Mouse (Mus musculus): ENCODE measurements around the gene Rcn3. TPM values are rescaled to one million over a fixed set of nuclear protein-coding genes. Genes with fewer than 3 reads are reported as not detected.

Rcn3 gene
- total RNA-seq, 1 experiment, result 137 TPM

DNA sequence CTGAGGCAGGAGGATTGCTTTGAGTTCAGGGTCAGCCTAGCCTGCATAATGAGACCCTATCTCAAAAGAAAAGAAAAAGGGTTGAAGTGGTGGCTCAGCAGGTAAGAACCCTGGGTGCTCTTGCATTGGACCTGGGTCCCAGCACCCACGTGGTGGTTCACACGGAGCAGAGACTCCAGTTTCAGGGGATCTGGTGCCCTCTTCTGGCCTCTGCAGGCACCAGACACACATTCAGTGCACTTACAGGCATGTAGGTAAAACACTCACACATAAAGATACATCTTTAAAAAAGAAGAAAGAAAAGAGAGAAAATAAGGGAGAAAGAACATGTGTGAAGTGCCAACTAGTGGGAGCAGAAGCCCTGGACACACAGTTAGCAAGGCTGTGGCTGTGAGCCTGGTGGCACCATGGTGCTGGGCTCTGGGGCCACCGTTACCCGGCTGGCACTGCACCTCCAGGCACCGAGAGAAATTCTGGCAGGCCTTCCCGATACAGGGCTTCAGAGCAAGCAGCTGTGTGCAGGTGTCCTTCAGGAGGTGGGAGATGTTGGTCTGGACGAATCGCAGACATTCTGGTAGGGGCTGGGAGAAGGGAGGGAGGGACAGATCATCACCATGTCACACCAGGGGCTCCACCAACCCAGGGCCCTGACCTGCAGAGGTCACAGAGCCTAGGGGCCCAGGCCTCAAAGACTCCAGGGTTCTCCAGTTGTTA lies 41.6 kb upstream of the Rcn3 start:
- H3K36me3 ChIP-seq (ENCODE audit: control insufficient read depth, insufficient read depth, low read length, poor library complexity, severe bottlenecking), result no peaks in the 10 kb centered on the region
- no peaks in the 10 kb centered on the region for H3K9me3 ChIP-seq (ENCODE audit: control insufficient read depth, insufficient read depth, low read depth, low read length)
- H3K9ac ChIP-seq (ENCODE audit: insufficient read depth, low read depth, low read length, poor library complexity, severe bottlenecking), result no peak overlapping the region
- in situ Hi-C loops (cut with MboI; ENCODE audit: low sequenced_read_pairs in 2 of 2, unreplicated experiment in 2 of 2), result loop anchor here in 1 of 2 experiments (5.0 kb wide), 1 partner anchor 56 kb away; no protein-coding TSS in a partner anchor
- no peak overlapping the region for H3K4me3 ChIP-seq (ENCODE audit: insufficient read depth in 1 of 2, low read depth in 1 of 2, low read length in 2 of 2, poor library complexity in 1 of 2, severe bottlenecking in 1 of 2)
- no peak for TF ChIP-seq ZNF384 (IDR thresholded peaks at IDR 0.05; ENCODE audit: low read depth, low read length)
- no peak for TF ChIP-seq MAFK (IDR thresholded peaks at IDR 0.05; ENCODE audit: insufficient read depth, low read depth, low read length)
- no peak for TF ChIP-seq ZC3H11A (IDR thresholded peaks at IDR 0.05; ENCODE audit: borderline replicate concordance, low read depth, low read length)
- no peak for TF ChIP-seq CHD2 (IDR thresholded peaks at IDR 0.05; ENCODE audit: low read depth, low read length)
- TF ChIP-seq HCFC1 (IDR thresholded peaks at IDR 0.05; ENCODE audit: borderline replicate concordance, insufficient read depth, low read length), result no peak
- H3K4me1 ChIP-seq (ENCODE audit: control insufficient read depth in 2 of 2, insufficient read depth in 2 of 2, low read length in 2 of 2, poor library complexity in 1 of 2), result peaks cover 0 to 18% of the 10 kb centered on the region in 2 experiments; a peak in 1 of 4 replicates
- DNase-seq (ENCODE audit: low read depth, low spot score), result no peak
- H3K27ac ChIP-seq (ENCODE audit: insufficient read depth, low read depth, low read length, poor library complexity, severe bottlenecking), result no peak overlapping the region

DNA sequence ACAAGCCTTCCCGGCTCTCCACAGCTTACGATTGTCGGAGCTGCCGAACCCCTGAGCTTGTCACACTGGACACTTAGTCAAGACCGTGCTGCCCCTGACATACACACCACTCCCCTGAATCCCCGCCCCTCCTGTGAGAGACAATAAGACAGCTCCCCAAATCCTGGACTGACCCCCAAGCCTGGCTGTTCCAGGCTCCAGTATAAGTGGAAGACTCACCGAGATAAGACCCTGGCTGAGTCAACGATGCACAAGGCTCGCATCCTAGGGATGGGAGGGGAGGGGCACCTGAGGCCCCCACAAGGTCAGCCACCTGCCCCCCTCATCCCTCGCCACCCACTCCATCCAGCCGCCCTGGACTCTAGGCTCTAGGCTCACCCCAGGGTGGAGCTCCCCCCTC lies 39.8 kb upstream of the Rcn3 start:
- peaks cover 0 to 18% of the 10 kb centered on the region in 2 experiments; a peak in 1 of 4 replicates for H3K4me1 ChIP-seq (ENCODE audit: control insufficient read depth in 2 of 2, insufficient read depth in 2 of 2, low read length in 2 of 2, poor library complexity in 1 of 2)
- in situ Hi-C loops (cut with MboI; ENCODE audit: low sequenced_read_pairs in 2 of 2, unreplicated experiment in 2 of 2), result loop anchor here in 1 of 2 experiments (5.0 kb wide), 1 partner anchor 55 kb away; no protein-coding TSS in a partner anchor
- DNase-seq (ENCODE audit: low read depth, low spot score), result no peak
- no peaks in the 10 kb centered on the region for H3K9me3 ChIP-seq (ENCODE audit: control insufficient read depth, insufficient read depth, low read depth, low read length)
- H3K36me3 ChIP-seq (ENCODE audit: control insufficient read depth, insufficient read depth, low read length, poor library complexity, severe bottlenecking), result peaks cover 15% of the 10 kb centered on the region
- H3K27ac ChIP-seq (ENCODE audit: insufficient read depth, low read depth, low read length, poor library complexity, severe bottlenecking), result no peak overlapping the region
- peak overlapping the region; percentile 64; the same call in 1 of the 2 replicates for H3K9ac ChIP-seq (ENCODE audit: insufficient read depth, low read depth, low read length, poor library complexity, severe bottlenecking)
- H3K4me3 ChIP-seq (ENCODE audit: insufficient read depth in 1 of 2, low read depth in 1 of 2, low read length in 2 of 2, poor library complexity in 1 of 2, severe bottlenecking in 1 of 2), result peak overlapping the region in 1 of 2 experiments; percentile 44; a peak in 2 of 4 replicates
- no peak for TF ChIP-seq ZC3H11A (IDR thresholded peaks at IDR 0.05; ENCODE audit: borderline replicate concordance, low read depth, low read length)
- TF ChIP-seq CHD2 (IDR thresholded peaks at IDR 0.05; ENCODE audit: low read depth, low read length), result no peak
- no peak for TF ChIP-seq MAFK (IDR thresholded peaks at IDR 0.05; ENCODE audit: insufficient read depth, low read depth, low read length)
- TF ChIP-seq ZNF384 (IDR thresholded peaks at IDR 0.05; ENCODE audit: low read depth, low read length), result no peak
- TF ChIP-seq HCFC1 (IDR thresholded peaks at IDR 0.05; ENCODE audit: borderline replicate concordance, insufficient read depth, low read length), result no peak

- in situ Hi-C loops (cut with MboI; ENCODE audit: low sequenced_read_pairs in 2 of 2, unreplicated experiment in 2 of 2), result loop anchor here in 1 of 2 experiments (5.0 kb wide), 1 partner anchor 53 kb away; no protein-coding TSS in a partner anchor
- H3K9me3 ChIP-seq (ENCODE audit: control insufficient read depth, insufficient read depth, low read depth, low read length), result no peaks in the 10 kb centered on the region
- H3K4me3 ChIP-seq (ENCODE audit: insufficient read depth in 1 of 2, low read depth in 1 of 2, low read length in 2 of 2, poor library complexity in 1 of 2, severe bottlenecking in 1 of 2), result peak overlapping the region; percentile 70 to 80
- TF ChIP-seq CHD2 (IDR thresholded peaks at IDR 0.05; ENCODE audit: low read depth, low read length) (no peak), ZNF384 (IDR thresholded peaks at IDR 0.05; ENCODE audit: low read depth, low read length) (no peak), HCFC1 (IDR thresholded peaks at IDR 0.05; ENCODE audit: borderline replicate concordance, insufficient read depth, low read length) (no peak), MAFK (IDR thresholded peaks at IDR 0.05; ENCODE audit: insufficient read depth, low read depth, low read length) (no peak), ZC3H11A (IDR thresholded peaks at IDR 0.05; ENCODE audit: borderline replicate concordance, low read depth, low read length) (no peak)
- H3K9ac ChIP-seq (ENCODE audit: insufficient read depth, low read depth, low read length, poor library complexity, severe bottlenecking), result peak overlapping the region; percentile 90; the same call in 1 of the 2 replicates
- no peak for DNase-seq (ENCODE audit: low read depth, low spot score)
- peak overlapping the region; percentile 72; the same call in 1 of the 2 replicates for H3K27ac ChIP-seq (ENCODE audit: insufficient read depth, low read depth, low read length, poor library complexity, severe bottlenecking)
- H3K4me1 ChIP-seq (ENCODE audit: control insufficient read depth in 2 of 2, insufficient read depth in 2 of 2, low read length in 2 of 2, poor library complexity in 1 of 2), result peaks cover 0 to 14% of the 10 kb centered on the region in 2 experiments; a peak in 1 of 4 replicates
- H3K36me3 ChIP-seq (ENCODE audit: control insufficient read depth, insufficient read depth, low read length, poor library complexity, severe bottlenecking), result peaks cover 32% of the 10 kb centered on the region
These were observed 37.9 kb upstream of the Rcn3 start for GRCm38 (mm10) chr7:45129776-45130512.

DNA sequence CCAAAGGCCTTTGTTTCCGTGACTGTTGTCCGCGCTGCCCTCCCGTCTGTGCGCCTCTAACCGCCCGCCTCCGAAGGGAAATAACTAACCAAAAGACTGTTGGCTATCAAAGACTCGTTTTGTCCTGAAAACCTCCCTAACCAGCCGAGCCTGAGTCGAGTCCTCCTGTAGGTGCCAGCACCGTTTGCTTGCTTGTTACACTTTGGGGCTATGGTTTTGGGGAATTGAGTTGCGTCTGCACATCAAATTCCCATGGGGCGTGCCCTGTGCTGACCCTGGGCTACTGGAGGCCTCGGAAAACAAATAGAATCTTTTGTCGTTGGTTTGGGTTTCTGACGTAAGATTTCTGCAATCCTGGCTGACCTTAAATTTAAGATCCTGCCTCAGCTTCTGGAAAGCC lies 37.3 kb upstream of the Rcn3 start:
- in situ Hi-C loops (cut with MboI; ENCODE audit: low sequenced_read_pairs in 2 of 2, unreplicated experiment in 2 of 2), result no loop called here
- peak overlapping the region; percentile 90 for H3K9ac ChIP-seq (ENCODE audit: insufficient read depth, low read depth, low read length, poor library complexity, severe bottlenecking)
- no peak for DNase-seq (ENCODE audit: low read depth, low spot score)
- peak overlapping the region; percentile 70 to 80 for H3K4me3 ChIP-seq (ENCODE audit: insufficient read depth in 1 of 2, low read depth in 1 of 2, low read length in 2 of 2, poor library complexity in 1 of 2, severe bottlenecking in 1 of 2)
- TF ChIP-seq CHD2 (IDR thresholded peaks at IDR 0.05; ENCODE audit: low read depth, low read length) (no peak), ZNF384 (IDR thresholded peaks at IDR 0.05; ENCODE audit: low read depth, low read length) (no peak), HCFC1 (IDR thresholded peaks at IDR 0.05; ENCODE audit: borderline replicate concordance, insufficient read depth, low read length) (no peak), MAFK (IDR thresholded peaks at IDR 0.05; ENCODE audit: insufficient read depth, low read depth, low read length) (no peak)
- peak overlapping the region; percentile 72 for H3K27ac ChIP-seq (ENCODE audit: insufficient read depth, low read depth, low read length, poor library complexity, severe bottlenecking)
- peaks cover 32% of the 10 kb centered on the region for H3K36me3 ChIP-seq (ENCODE audit: control insufficient read depth, insufficient read depth, low read length, poor library complexity, severe bottlenecking)
- H3K9me3 ChIP-seq (ENCODE audit: control insufficient read depth, insufficient read depth, low read depth, low read length), result no peaks in the 10 kb centered on the region
- peaks cover 0 to 14% of the 10 kb centered on the region in 2 experiments; a peak in 1 of 4 replicates for H3K4me1 ChIP-seq (ENCODE audit: control insufficient read depth in 2 of 2, insufficient read depth in 2 of 2, low read length in 2 of 2, poor library complexity in 1 of 2)
